ENCODE assay signal across 8 mouse cellular contexts in genomic region chr8:71671549-71671965, GRCm38 (mm10). TPM values are rescaled to one million over a fixed set of nuclear protein-coding genes. Genes with fewer than 3 reads are reported as not detected.
DNase-seq lines count a peak whose midpoint lies in the region; ATAC-seq and TF ChIP-seq lines count a peak whose summit lies in the region.

TSS of gene Unc13a (minus strand) at chr8:71671757.

- ATAC-seq in hindbrain, embryonic 11.5 days (ENCODE audit: low FRiP score), result peak; percentile 64
- ATAC-seq in lung, postnatal 0 days, result peak; percentile 81

- H3K9me3 ChIP-seq in hindbrain, embryonic 11.5 days (ENCODE audit: control insufficient read depth, low read length), result no peaks in the 10 kb centered on the region
- no peaks in the 10 kb centered on the region for H3K9me3 ChIP-seq in lung, postnatal 0 days (ENCODE audit: low read length)

- peak within 1 kb of the TSS; percentile 94 for H3K4me2 ChIP-seq in hindbrain, embryonic 11.5 days (replicated peaks; ENCODE audit: low read depth, low read length)
- H3K4me2 ChIP-seq in lung, postnatal 0 days (replicated peaks; ENCODE audit: low read depth, low read length), result peak within 1 kb of the TSS; percentile 77

- under 1% methylated on average over 42 of the region's 42 CpGs for WGBS in hindbrain, embryonic 11.5 days
- WGBS in lung, postnatal 0 days, result under 1% methylated on average over 42 of the region's 42 CpGs

- H3K27ac ChIP-seq in hindbrain, embryonic 11.5 days (ENCODE audit: low read depth, low read length), result peak within 1 kb of the TSS; percentile 76
- H3K27ac ChIP-seq in lung, postnatal 0 days (ENCODE audit: low read length), result no peak within 1 kb of the TSS

- H3K4me1 ChIP-seq in hindbrain, embryonic 11.5 days (replicated peaks; ENCODE audit: control insufficient read depth, insufficient read depth, low read length), result peaks cover 11% of the 10 kb centered on the region
- H3K4me1 ChIP-seq in lung, postnatal 0 days (ENCODE audit: insufficient read depth, low read depth, low read length), result peaks cover 19% of the 10 kb centered on the region

- H3K27me3 ChIP-seq in hindbrain, embryonic 11.5 days (ENCODE audit: control insufficient read depth, insufficient read depth, low read length), result peaks cover 24% of the 10 kb centered on the region
- 0 out of 2 replicates have a peak, but pooled peaks cover 12% of the 10 kb centered on the region for H3K27me3 ChIP-seq in lung, postnatal 0 days (replicated peaks; ENCODE audit: insufficient read depth, low read length)

- no peak for TF ChIP-seq CTCF in lung, postnatal 0 days (IDR thresholded peaks at IDR 0.05)

- peak; percentile 88 for DNase-seq in Muller cell, postnatal 12 days (ENCODE audit: inconsistent ontology term)
- peak; percentile 94 for DNase-seq in cerebellum, adult 9-10 months
- DNase-seq in frontal cortex, adult 2 months (ENCODE audit: extremely low spot score in 1 of 2, low spot score in 1 of 2), result peak; percentile 77 to 94
- peak; percentile 96 for DNase-seq in hindbrain, embryonic 11.5 days (ENCODE audit: low spot score)
- DNase-seq in layer of hippocampus, postnatal 10 days (ENCODE audit: low spot score in 2 of 2), result peak; percentile 91 to 94
- DNase-seq in lung, postnatal 0 days (ENCODE audit: low spot score), result peak; percentile 86
- peak; percentile 85 for DNase-seq in ovary, postnatal 10 days (ENCODE audit: low spot score)
- DNase-seq in thymus, postnatal 0 days (ENCODE audit: low spot score), result peak; percentile 92

- peak within 1 kb of the TSS; percentile 57 for H3K9ac ChIP-seq in hindbrain, embryonic 11.5 days (ENCODE audit: low read depth, low read length)
- no peak within 1 kb of the TSS for H3K9ac ChIP-seq in lung, postnatal 0 days (replicated peaks; ENCODE audit: low read depth)

- no peaks in the 10 kb centered on the region for H3K36me3 ChIP-seq in hindbrain, embryonic 11.5 days (ENCODE audit: control insufficient read depth, insufficient read depth, low read length)
- no peaks in the 10 kb centered on the region for H3K36me3 ChIP-seq in lung, postnatal 0 days (ENCODE audit: insufficient read depth, low read length)

- TF ChIP-seq EP300 in lung, postnatal 0 days (IDR thresholded peaks at IDR 0.05), result no peak

- peak within 1 kb of the TSS; percentile 77 for H3K4me3 ChIP-seq in hindbrain, embryonic 11.5 days (ENCODE audit: low read depth, low read length)
- H3K4me3 ChIP-seq in lung, postnatal 0 days (ENCODE audit: low read depth, low read length), result peak within 1 kb of the TSS; percentile 39

RNA-seq across cellular contexts. Expression of gene Unc13a, which starts in this region (rescaled TPM):
- 172 and 176 TPM in 2 replicates for polyA plus RNA-seq in frontal cortex, adult 2 months (2012; rRNA removed)
- 7.3 and 9.1 TPM in 2 replicates for polyA plus RNA-seq in hindbrain, embryonic 11.5 days (2014; fragmentation: Nextera tagmentation; extraction: Ambion mirVana)
- total RNA-seq in layer of hippocampus, postnatal 10 days (2021), result 100 to 1,000 TPM; 242 to 246 TPM
- polyA plus RNA-seq in lung, postnatal 0 days (2015; fragmentation: Nextera tagmentation; extraction: Ambion mirVana), result 0.35 and 0.46 TPM in 2 replicates
- polyA plus RNA-seq in thymus, postnatal 0 days (2015; fragmentation: Nextera tagmentation; extraction: Ambion mirVana), result 0.58 and 0.68 TPM in 2 replicates

Comparison
In these comparisons a context has a peak if more than half of its experiments do, and no peak if none do; other contexts are left out.
1. RNA of gene Unc13a (polyA plus RNA-seq): 172 to 176 TPM in frontal cortex, adult 2 months; 7.3 to 9.1 TPM in hindbrain, embryonic 11.5 days, 0.58 to 0.68 TPM in thymus, postnatal 0 days and 0.35 to 0.46 TPM in lung, postnatal 0 days; every median in the first group is over 10 times any median in the second.
2. Peak in DNase-seq, ATAC-seq, H3K4me3 ChIP-seq and H3K4me2 ChIP-seq in lung, postnatal 0 days; RNA of the gene not detected or under 1 TPM.
3. Peak in DNase-seq in thymus, postnatal 0 days; RNA of the gene not detected or under 1 TPM.
4. Peak in every context shown above with its lines, with median percentiles within 50 percentile points of each other: DNase-seq.